Mouse (Mus musculus) cortical plate, adult 2 months (tissue): ENCODE measurements at regions not wholly inside any gene's neighbourhood (a gene's known extent, or its start where the extent isn't known, plus 50 kb on each side); places are given as distances from the start of the nearest gene placed in this dataset.
"Not testable (repeated sequence)": the region's sequence is repeated elsewhere in the genome, so short reads cannot be mapped to it uniquely, and the experiment has no call there.

Source experiments
- CTCF ChIP-seq: fragments of 200-500 bp; IDR thresholded peaks from 2 replicates; pipeline ENCODE4 v1.5.1; 2011; ENCODE audit warnings: mild to moderate bottlenecking, control low read depth, low read length; ENCODE audit not compliant: insufficient read depth; ENCODE audit errors: extremely low read depth
- POLR2A ChIP-seq: fragments of 200-500 bp; IDR thresholded peaks from 2 replicates; pipeline ENCODE4 v1.6.1; 2011; ENCODE audit warnings: mild to moderate bottlenecking, low read length, control low read depth; ENCODE audit not compliant: insufficient read depth; ENCODE audit errors: extremely low read depth

DNA sequence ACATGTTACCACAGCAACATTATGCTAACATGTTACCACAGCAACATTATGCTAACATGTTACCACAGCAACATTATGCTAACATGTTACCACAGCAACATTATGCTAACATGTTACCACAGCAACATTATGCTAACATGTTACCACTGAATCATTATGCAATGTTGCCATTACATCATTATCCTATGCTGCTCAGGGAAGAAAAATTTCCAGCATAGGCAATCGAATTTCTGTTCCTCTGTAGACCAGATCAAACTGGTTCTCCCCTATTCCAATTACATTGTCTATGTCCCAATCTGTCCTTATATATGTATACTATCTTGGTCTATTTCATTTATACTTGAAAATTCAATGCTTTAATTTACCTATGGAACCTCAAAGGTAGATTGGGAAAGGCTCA is 61.3 kb upstream of the Rmdn2 start:
- not testable (repeated sequence) for TF ChIP-seq POLR2A, CTCF
